Mouse (Mus musculus) heart, embryonic 14.5 days (tissue): ENCODE results near the gene Wbp1l. TPM values are rescaled to one million over a fixed set of nuclear protein-coding genes. Genes with fewer than 3 reads are reported as not detected.

Experiments
- ATAC-seq: fragments of 200-750 bp; cut with Nextera tagmentation; 2 replicates; pipeline ENCODE4 v1.8.0; 2017; ENCODE audit warnings: low read depth, moderate TSS enrichment; ENCODE audit not compliant: insufficient number of reproducible peaks, insufficient read depth, low FRiP score
- H3K27ac ChIP-seq, 2 experiments: fragments of 200-500 bp in 1 of 2; fragments of 300-500 bp in 1 of 2; sonication (generic) in 1 of 2; replicated peaks in 1 of 2; 2 replicates each; pipeline ENCODE4 v1.5.1; 2012 to 2014; ENCODE audit warnings: low read depth in 2 of 2, low read length in 2 of 2, control low read depth in 1 of 2, mild to moderate bottlenecking in 1 of 2, mixed read lengths in 1 of 2; ENCODE audit not compliant: control insufficient read depth in 1 of 2, insufficient read depth in 1 of 2
- H3K27me3 ChIP-seq: fragments of 300-500 bp; sonication (generic); 2 replicates; pipeline ENCODE4 v1.6.1; 2014; ENCODE audit warnings: mild to moderate bottlenecking, low read length, control low read depth; ENCODE audit not compliant: control insufficient read depth, insufficient read depth
- H3K36me3 ChIP-seq: fragments of 300-500 bp; sonication (generic); 2 replicates; pipeline ENCODE4 v1.6.1; 2014; ENCODE audit warnings: mild to moderate bottlenecking, control low read depth, low read length, mixed read lengths; ENCODE audit not compliant: control insufficient read depth, insufficient read depth
- H3K4me1 ChIP-seq, 2 experiments: fragments of 200-500 bp in 1 of 2; fragments of 300-500 bp in 1 of 2; sonication (generic) in 1 of 2; 2 replicates each; pipeline ENCODE4 v1.6.1; 2012 to 2014; ENCODE audit warnings: low read length in 2 of 2, control low read depth in 1 of 2, mixed read lengths in 1 of 2; ENCODE audit not compliant: control insufficient read depth in 2 of 2, insufficient read depth in 2 of 2
- H3K4me2 ChIP-seq: fragments of 300-500 bp; sonication (generic); 2 replicates; pipeline ENCODE4 v1.6.1; 2014; ENCODE audit warnings: mild to moderate bottlenecking, low read length
- H3K4me3 ChIP-seq, 2 experiments: fragments of 200-500 bp in 1 of 2; fragments of 300-500 bp in 1 of 2; sonication (generic) in 1 of 2; 2 replicates each; pipeline ENCODE4 v1.5.1; 2012 to 2014; ENCODE audit warnings: low read length in 2 of 2, mild to moderate bottlenecking in 2 of 2, control low read depth in 1 of 2, low read depth in 1 of 2, moderate library complexity in 1 of 2; ENCODE audit not compliant: control insufficient read depth in 1 of 2, insufficient read depth in 1 of 2
- H3K9ac ChIP-seq: fragments of 300-500 bp; sonication (generic); 2 replicates; pipeline ENCODE4 v1.6.1; 2014; ENCODE audit warnings: mild to moderate bottlenecking, low read length
- H3K9me3 ChIP-seq: fragments of 300-500 bp; sonication (generic); 2 replicates; pipeline ENCODE4 v1.6.1; 2016; ENCODE audit warnings: low read length, control low read depth; ENCODE audit not compliant: control insufficient read depth
- WGBS: fragments of 180-500 bp; shearing (Covaris S2); extraction: QIAGEN DNeasy Blood & Tissue Kit; methylation state at CpG from one replicate; pipeline ENCODE4 v1.1.7; 2014; 5-methylcytosine and 5-hydroxymethylcytosine counted together
- polyA plus RNA-seq: library from polyadenylated mRNA; unstranded; fragments of >200 nt; fragmentation: Nextera tagmentation; extraction: Ambion mirVana; gene quantifications from 2 replicates; pipeline ENCODE4 v1.2.1, GENCODE M21; 2014

Gene Wbp1l
- polyA plus RNA-seq, 1 experiment from 2014 or later: 48.8 TPM

DNA sequence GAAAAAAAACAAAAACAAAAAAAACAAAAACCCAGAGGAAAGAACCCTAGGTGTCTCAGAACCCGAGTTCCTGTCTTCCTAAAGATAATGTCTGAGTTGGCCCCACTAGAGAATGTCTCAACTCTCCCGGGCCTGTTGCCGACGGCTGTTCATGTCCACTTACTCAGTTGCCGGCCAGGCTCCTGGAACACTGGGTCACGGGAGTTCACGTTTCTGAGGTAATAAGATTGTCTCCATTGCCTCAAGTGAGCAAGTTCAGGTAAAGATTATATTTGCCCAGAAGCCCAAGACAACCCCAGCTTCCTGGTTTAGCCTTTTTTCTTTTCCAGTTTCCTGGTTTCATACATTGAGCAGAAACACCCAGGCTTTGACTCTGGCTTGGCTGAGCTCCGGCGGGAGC is 60.0 kb downstream of the Wbp1l start:
- Histone ChIP-seq H3K36me3 (peaks cover 36% of the 10 kb centered on the region), H3K27me3 (no peaks in the 10 kb centered on the region), H3K4me2 (no peak overlapping the region), H3K4me3 (no peak overlapping the region), H3K9ac (no peak overlapping the region), H3K27ac (no peak overlapping the region), H3K9me3 (no peaks in the 10 kb centered on the region), H3K4me1 (peaks cover 6 to 29% of the 10 kb centered on the region in 2 experiments)
- 48% methylated on average over 9 of the region's 9 CpGs for WGBS
- ATAC-seq: no peak

GRCm38 (mm10) chr19:46661511-46661910 is 62.6 kb downstream of the Wbp1l start:
- no peaks in the 10 kb centered on the region for H3K9me3 ChIP-seq
- H3K27me3 ChIP-seq: no peaks in the 10 kb centered on the region
- 51% methylated on average over 4 of the region's 4 CpGs for WGBS
- H3K9ac ChIP-seq: no peak overlapping the region
- H3K36me3 ChIP-seq: peaks cover 9% of the 10 kb centered on the region
- H3K27ac ChIP-seq: no peak overlapping the region
- H3K4me1 ChIP-seq: peaks cover 6 to 26% of the 10 kb centered on the region in 2 experiments
- no peak for ATAC-seq
- no peak overlapping the region for H3K4me2 ChIP-seq
- H3K4me3 ChIP-seq: no peak overlapping the region

- WGBS: 66% methylated on average over 8 of the region's 8 CpGs
- Histone ChIP-seq H3K27me3 (no peaks in the 10 kb centered on the region), H3K36me3 (peaks cover 5% of the 10 kb centered on the region; the same call in 1 of the 2 replicates), H3K4me1 (peaks cover 6 to 25% of the 10 kb centered on the region in 2 experiments; a peak in 3 of 4 replicates), H3K4me3 (no peak overlapping the region), H3K9me3 (no peaks in the 10 kb centered on the region), H3K9ac (no peak overlapping the region), H3K4me2 (no peak overlapping the region), H3K27ac (no peak overlapping the region)
- no peak for ATAC-seq
Measured at GRCm38 (mm10) chr19:46662214-46662613, 63.3 kb downstream of the Wbp1l start.

GRCm38 (mm10) chr19:46662784-46663183 is 63.9 kb downstream of the Wbp1l start:
- Histone ChIP-seq H3K9me3 (no peaks in the 10 kb centered on the region), H3K36me3 (peaks cover 5% of the 10 kb centered on the region; the same call in 1 of the 2 replicates), H3K4me2 (no peak overlapping the region), H3K9ac (no peak overlapping the region), H3K4me3 (no peak overlapping the region), H3K27ac (no peak overlapping the region), H3K27me3 (no peaks in the 10 kb centered on the region), H3K4me1 (peaks cover 6 to 25% of the 10 kb centered on the region in 2 experiments; a peak in 3 of 4 replicates)
- ATAC-seq: no peak
- 80% methylated on average over 6 of the region's 6 CpGs for WGBS

DNA sequence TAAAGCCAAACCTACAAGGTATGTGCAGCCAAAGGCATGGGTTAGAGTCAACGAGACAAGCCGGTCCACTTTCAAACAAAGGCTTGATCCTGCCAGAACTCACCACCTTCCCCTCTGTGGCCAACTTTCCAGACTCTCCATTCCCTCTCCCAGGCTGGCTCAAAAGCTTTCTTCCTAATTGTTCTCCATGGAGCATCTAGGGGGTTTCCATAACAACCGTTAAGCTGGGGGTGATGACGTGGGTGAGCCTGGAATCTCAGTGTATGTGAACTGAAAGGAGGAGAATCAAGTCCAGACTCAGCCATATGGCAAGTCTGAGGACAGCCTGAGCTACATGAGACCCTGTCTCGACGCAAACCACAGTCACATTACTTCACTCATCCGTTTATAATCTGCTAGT is 66.6 kb downstream of the Wbp1l start:
- Histone ChIP-seq H3K4me1 (peaks cover 6 to 15% of the 10 kb centered on the region in 2 experiments; a peak in 2 of 4 replicates), H3K27me3 (no peaks in the 10 kb centered on the region), H3K36me3 (no peaks in the 10 kb centered on the region), H3K9ac (no peak overlapping the region), H3K4me2 (no peak overlapping the region), H3K27ac (no peak overlapping the region), H3K4me3 (no peak overlapping the region), H3K9me3 (no peaks in the 10 kb centered on the region)
- 50% methylated on average over 7 of the region's 7 CpGs for WGBS
- no peak for ATAC-seq

GRCm38 (mm10) chr19:46667300-46667699 is 68.4 kb downstream of the Wbp1l start:
- Histone ChIP-seq H3K4me3 (no peak overlapping the region), H3K27me3 (no peaks in the 10 kb centered on the region), H3K4me1 (peaks cover 4 to 6% of the 10 kb centered on the region in 2 experiments; a peak in 3 of 4 replicates), H3K27ac (no peak overlapping the region), H3K4me2 (no peak overlapping the region), H3K9ac (no peak overlapping the region), H3K9me3 (no peaks in the 10 kb centered on the region), H3K36me3 (no peaks in the 10 kb centered on the region)
- no peak for ATAC-seq
- 53% methylated on average over 11 of the region's 11 CpGs for WGBS

- H3K4me3 ChIP-seq: no peak overlapping the region
- no peak for ATAC-seq
- no peaks in the 10 kb centered on the region for H3K9me3 ChIP-seq
- H3K27ac ChIP-seq: no peak overlapping the region
- 86% methylated on average over 10 of the region's 10 CpGs for WGBS
- H3K9ac ChIP-seq: no peak overlapping the region
- H3K36me3 ChIP-seq: no peaks in the 10 kb centered on the region
- peaks cover 0 to 4% of the 10 kb centered on the region in 2 experiments; a peak in 1 of 4 replicates for H3K4me1 ChIP-seq
- H3K27me3 ChIP-seq: no peaks in the 10 kb centered on the region
- no peak overlapping the region for H3K4me2 ChIP-seq
Measured at GRCm38 (mm10) chr19:46668263-46668662, 69.4 kb downstream of the Wbp1l start.

DNA sequence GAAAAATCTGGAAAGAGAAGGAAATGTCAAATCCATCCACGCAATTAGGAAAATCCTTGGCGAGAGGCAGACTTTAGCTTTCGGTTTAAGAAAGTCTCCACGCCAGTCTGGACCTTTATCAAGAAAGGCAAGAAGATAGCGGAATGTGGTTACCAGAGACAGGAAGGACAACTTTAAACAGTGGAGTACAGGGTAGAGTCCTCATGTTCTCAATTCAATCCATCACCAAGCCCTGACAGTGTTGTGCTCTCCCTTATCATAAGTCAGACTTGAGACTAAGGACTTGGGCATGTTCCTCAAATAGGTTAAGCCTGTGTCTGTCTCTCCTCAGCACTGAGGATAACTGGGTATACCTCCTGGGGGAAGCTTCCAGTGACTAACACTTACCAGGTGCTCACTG is 70.9 kb downstream of the Wbp1l start:
- peaks cover 0 to 4% of the 10 kb centered on the region in 2 experiments; a peak in 1 of 4 replicates for H3K4me1 ChIP-seq
- no peak for ATAC-seq
- no peak overlapping the region for H3K4me2 ChIP-seq
- WGBS: 21% methylated on average over 5 of the region's 5 CpGs
- no peak overlapping the region for H3K4me3 ChIP-seq
- no peak overlapping the region for H3K9ac ChIP-seq
- no peaks in the 10 kb centered on the region for H3K27me3 ChIP-seq
- H3K36me3 ChIP-seq: no peaks in the 10 kb centered on the region
- H3K27ac ChIP-seq: no peak overlapping the region
- H3K9me3 ChIP-seq: no peaks in the 10 kb centered on the region
